Mouse (Mus musculus) frontal cortex, adult 2 months (tissue): Measurements from ENCODE around the gene Bri3bp. TPM values are rescaled to one million over a fixed set of nuclear protein-coding genes. Genes with fewer than 3 reads are reported as not detected.
"Not testable (repeated sequence)": the region's sequence is repeated elsewhere in the genome, so short reads cannot be mapped to it uniquely, and the experiment has no call there.

Source experiments
- DNase-seq, 2 experiments: peaks; one replicate each; pipeline ENCODE4 v3.0.0; 2022; ENCODE audit warnings: low spot score in 1 of 2; ENCODE audit errors: extremely low spot score in 1 of 2
- polyA plus RNA-seq: library from polyadenylated mRNA; depleted of rRNA; stranded (reverse); fragments of >200 nt; gene quantifications from 2 replicates; pipeline ENCODE4 v1.2.3, GENCODE M21; 2012

Bri3bp gene
- polyA plus RNA-seq, 1 experiment, result 34.1 TPM

DNA sequence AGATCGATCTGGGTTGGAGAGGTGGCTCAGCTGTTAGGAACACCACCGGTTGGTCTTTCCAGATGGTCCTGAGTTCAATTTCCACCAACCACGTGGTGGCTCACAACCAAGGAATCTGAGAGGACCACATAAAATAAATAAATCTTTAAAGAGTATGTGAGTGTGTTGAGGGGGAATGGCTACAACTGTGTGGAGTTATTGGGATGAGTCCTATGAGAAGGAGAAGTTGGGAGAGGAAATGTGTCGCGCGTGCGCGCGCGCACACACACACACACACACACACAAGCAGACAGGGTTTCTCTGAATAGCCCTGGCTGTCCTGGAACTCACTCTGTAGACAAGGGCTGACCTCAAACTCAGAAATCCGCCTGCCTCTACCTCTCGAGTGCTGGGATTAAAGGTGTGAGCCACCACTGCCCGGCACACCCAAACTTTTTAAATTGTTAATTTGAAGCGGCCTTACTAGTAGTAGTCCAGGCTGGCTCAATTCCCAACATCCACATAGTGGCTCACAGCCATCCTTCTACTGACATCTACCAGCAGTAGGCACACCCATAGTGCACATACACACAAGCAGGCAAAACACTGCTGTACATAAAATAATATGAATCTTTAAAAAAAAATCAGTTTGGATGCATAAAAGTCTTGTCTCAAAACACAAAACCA lies 33.3 kb upstream of the Bri3bp start:
- no peak for DNase-seq

DNA sequence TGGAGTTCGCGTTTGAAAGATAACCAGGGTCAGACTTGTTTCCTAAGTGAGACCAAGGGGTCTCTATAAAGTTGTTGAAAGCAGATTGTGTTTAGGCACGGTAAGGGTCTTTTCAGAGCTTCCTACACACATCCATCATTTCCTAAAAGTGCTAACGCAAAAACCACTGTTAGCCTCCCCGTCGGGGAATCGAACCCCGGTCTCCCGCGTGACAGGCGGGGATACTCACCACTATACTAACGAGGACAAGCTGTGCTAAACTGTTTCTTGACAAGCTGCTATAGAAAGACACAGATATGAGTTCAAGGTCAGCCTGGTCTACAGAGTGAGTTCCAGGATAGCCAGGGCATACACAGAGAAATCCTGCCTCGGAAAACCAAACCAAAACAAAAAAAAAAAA lies 32.5 kb upstream of the Bri3bp start:
- DNase-seq, result peak; percentile 67 to 98

- DNase-seq, result peak in 1 of 2 experiments; percentile 83
Measured at GRCm38 (mm10) chr5:125409348-125410090, 31.8 kb upstream of the Bri3bp start.

- DNase-seq, result peak in 1 of 2 experiments; percentile 86
Measured at GRCm38 (mm10) chr5:125411972-125412530, 29.3 kb upstream of the Bri3bp start.

- DNase-seq, result not testable (repeated sequence)
Measured at GRCm38 (mm10) chr5:125412536-125412935, 28.8 kb upstream of the Bri3bp start.

- no peak for DNase-seq
Measured at GRCm38 (mm10) chr5:125413763-125414162, 27.6 kb upstream of the Bri3bp start.

DNA sequence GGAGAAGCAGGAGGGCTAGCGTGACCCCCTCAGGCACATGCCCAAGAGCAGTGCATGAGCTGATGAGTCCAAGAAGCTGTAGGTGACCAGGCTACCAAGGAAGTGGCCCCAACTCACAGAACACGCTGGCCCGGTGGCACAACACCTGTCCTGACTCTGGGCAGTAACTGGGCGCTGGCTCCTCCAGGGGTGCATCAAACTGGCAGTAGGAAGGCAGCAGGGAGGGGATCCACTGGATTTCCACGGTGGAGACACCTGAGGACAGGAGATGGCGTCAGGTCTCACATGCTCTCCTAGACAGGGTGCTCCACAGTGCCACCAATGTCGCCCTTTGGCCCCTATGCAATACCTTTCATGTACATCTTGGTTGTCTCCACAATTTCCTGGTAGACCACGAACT lies 25.2 kb upstream of the Bri3bp start:
- no peak for DNase-seq

- no peak for DNase-seq
Measured at GRCm38 (mm10) chr5:125418636-125419035, 22.7 kb upstream of the Bri3bp start.

DNA sequence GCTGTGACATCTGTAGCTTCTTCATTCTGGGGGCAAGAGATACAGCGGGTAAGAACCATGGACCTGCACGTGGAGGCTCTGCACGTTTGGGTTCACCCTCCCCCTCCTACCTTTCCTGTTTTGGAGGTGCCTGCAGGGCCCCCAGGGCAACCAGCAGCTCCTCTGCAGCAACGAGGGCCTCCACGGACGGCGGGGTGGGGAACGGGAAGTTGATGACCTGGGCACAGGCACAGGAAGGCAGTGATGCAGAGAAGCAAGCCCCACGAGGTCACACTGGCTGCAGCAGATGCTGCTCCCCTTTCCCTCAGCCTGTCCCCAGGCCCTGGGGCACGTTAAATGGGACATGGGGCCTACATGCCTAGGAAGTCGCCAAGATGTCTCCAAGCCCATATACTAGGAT lies 22.2 kb upstream of the Bri3bp start:
- DNase-seq, result no peak

GRCm38 (mm10) chr5:125425698-125426276 lies 15.6 kb upstream of the Bri3bp start:
- no peak for DNase-seq

- no peak for DNase-seq
Measured at GRCm38 (mm10) chr5:125426343-125426742, 15.0 kb upstream of the Bri3bp start.

- not testable (repeated sequence) for DNase-seq
Measured at GRCm38 (mm10) chr5:125432324-125432723, 9.0 kb upstream of the Bri3bp start.

GRCm38 (mm10) chr5:125433793-125434337 lies 7.5 kb upstream of the Bri3bp start, which contains the start of gene Dhx37:
Gene Dhx37 (minus strand): TSS chr5:125434121.
- DNase-seq, result peak; percentile 87 to 95

DNA sequence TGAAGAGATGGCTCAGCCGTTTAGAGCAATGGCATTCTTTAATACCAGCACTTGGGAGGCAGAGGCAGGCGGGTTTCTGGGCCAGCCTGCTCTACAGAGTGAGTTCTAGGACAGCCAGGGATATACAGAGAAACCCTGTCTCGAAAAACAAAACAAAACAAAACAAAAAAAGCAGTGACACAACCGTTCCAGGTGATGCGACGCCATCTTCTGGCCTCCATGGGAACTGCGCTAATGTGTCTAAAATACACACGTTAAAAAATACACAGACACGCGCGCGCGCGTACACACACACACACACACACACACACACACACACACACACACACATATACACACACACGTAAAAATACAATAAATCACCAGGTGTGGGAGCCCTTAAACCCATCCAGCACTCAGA lies 7.0 kb upstream of the Bri3bp start:
- not testable (repeated sequence) for DNase-seq

GRCm38 (mm10) chr5:125440583-125441233 lies 660 bp upstream of the Bri3bp start:
- no peak for DNase-seq

DNA sequence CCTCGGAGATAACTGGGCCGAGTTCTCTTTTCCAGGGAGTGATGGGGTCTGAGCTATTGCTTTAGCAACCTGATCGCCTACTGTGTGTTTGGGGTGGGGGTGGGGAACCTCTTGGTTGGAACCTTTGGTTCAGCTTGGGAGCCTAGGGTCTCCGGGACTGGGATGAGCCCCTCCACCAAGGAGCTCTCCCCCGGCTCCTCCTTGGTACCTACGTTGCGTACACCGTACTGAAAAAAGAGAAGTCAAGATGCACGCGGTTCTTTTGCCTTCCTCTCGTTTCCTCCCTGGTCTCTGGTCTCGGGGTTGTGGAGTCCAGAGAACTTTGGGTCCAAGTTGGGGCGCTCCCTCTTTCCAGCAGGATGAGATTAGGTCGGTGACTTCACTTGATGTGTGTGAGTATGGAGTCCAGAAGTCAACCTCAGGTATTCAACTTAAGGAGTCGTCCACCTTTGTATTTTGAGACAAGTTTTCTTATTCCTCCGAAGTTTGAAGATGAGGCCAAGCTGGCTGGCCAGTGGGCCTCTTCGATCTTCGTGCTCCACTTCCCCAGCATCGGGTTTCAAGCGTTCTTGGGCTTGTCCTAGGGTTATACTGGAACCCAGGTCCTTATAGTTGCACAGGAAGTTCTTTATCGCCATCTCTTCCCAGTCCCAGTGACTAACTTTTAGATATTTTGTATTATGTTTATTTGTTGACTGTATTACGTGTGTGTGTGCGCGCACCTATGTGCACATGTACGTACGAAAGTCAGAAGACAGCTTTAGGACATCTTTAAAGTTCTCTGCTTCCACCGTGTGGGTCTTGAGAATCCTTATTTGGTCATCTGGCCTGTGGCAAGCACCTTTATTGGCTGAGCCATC lies 998 bp downstream of the Bri3bp start:
- DNase-seq, result no peak

DNA sequence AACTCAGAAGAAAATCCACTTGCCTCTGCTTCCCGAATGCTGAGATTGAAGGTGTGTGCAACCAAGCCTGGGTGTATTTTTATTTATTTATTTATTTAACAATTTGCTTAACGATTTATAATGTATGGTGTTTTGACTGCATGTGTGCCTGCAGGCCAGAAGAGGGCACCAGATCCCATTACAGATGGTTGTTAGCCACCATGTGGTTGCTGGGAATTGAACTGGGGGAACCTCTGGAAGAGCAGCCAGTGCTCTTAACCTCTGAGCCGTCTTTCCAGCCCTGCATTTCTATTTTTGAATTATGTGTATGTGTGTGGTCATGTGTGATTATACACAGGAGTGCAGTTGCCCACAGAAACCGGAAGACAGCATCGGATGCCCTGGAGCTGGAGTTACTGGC lies 2.0 kb downstream of the Bri3bp start:
- DNase-seq, result no peak

DNA sequence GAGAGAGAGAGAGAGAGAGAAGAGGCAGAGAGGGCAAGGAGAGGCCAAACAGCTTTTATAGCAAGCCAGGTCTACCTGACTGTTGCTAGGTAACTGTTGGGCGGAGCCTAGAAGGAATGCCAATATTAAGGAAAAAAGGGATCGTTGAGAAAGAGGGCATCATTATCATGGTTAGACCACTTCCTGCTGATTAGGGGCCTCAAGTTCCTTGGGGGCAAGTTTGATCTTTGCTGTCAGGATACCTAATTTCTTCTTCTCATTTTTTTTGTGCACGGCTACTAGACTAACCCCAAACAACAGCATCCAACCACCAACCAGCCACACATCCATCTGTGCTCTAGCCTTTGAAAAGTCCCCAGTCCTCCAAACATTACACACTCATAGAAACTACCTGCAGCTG lies 2.5 kb downstream of the Bri3bp start:
- DNase-seq, result no peak

- no peak for DNase-seq
Measured at GRCm38 (mm10) chr5:125444554-125444953, 3.2 kb downstream of the Bri3bp start.

- peak in 1 of 2 experiments; percentile 47 for DNase-seq
Measured at GRCm38 (mm10) chr5:125446344-125446743, 5.0 kb downstream of the Bri3bp start.
